Mouse (Mus musculus) lung, postnatal 0 days (tissue): Measurements from ENCODE around the gene Dao. TPM values are rescaled to one million over a fixed set of nuclear protein-coding genes. Genes with fewer than 3 reads are reported as not detected.

Source experiments
- ATAC-seq: fragments of 200-750 bp; cut with Nextera tagmentation; 2 replicates; pipeline ENCODE4 v1.8.0; 2017; ENCODE audit warnings: moderate library complexity
- DNase-seq: peaks from one replicate; pipeline ENCODE4 v3.0.0-alpha.2; 2016; ENCODE audit warnings: low spot score
- H3K27ac ChIP-seq: fragments of 300-500 bp; sonication (generic); 2 replicates; pipeline ENCODE4 v1.5.1; 2014; ENCODE audit warnings: antibody characterized with exemption, mild to moderate bottlenecking, low read length, mixed read lengths
- H3K27me3 ChIP-seq: fragments of 300-500 bp; sonication (generic); replicated peaks from 2 replicates; pipeline ENCODE4 v1.6.1; 2014; ENCODE audit warnings: low read length, mixed read lengths; ENCODE audit not compliant: insufficient read depth
- H3K36me3 ChIP-seq: fragments of 300-500 bp; sonication (generic); 2 replicates; pipeline ENCODE4 v1.6.1; 2014; ENCODE audit warnings: low read length, mixed read lengths; ENCODE audit not compliant: insufficient read depth
- H3K4me1 ChIP-seq: fragments of 300-500 bp; sonication (generic); 2 replicates; pipeline ENCODE4 v1.6.1; 2014; ENCODE audit warnings: antibody characterized with exemption, low read depth, low read length, mixed read lengths; ENCODE audit not compliant: insufficient read depth
- H3K4me2 ChIP-seq: fragments of 300-500 bp; sonication (generic); replicated peaks from 2 replicates; pipeline ENCODE4 v1.6.1; 2014; ENCODE audit warnings: low read depth, mild to moderate bottlenecking, low read length, moderate library complexity, mixed read lengths
- H3K4me3 ChIP-seq: fragments of 300-500 bp; sonication (generic); 2 replicates; pipeline ENCODE4 v1.5.1; 2014; ENCODE audit warnings: low read depth, low read length
- H3K9ac ChIP-seq: fragments of 300-500 bp; sonication (generic); replicated peaks from 2 replicates; pipeline ENCODE4 v1.6.1; 2014; ENCODE audit warnings: low read depth, mild to moderate bottlenecking
- H3K9me3 ChIP-seq: fragments of 300-500 bp; sonication (generic); 2 replicates; pipeline ENCODE4 v1.6.1; 2016; ENCODE audit warnings: low read length, mixed read lengths
- CTCF ChIP-seq: IDR thresholded peaks from 2 replicates; pipeline ENCODE4 v1.5.1; 2016; ENCODE audit warnings: antibody characterized with exemption, mild to moderate bottlenecking
- EP300 ChIP-seq: IDR thresholded peaks from 2 replicates; pipeline ENCODE4 v1.6.1; 2016; ENCODE audit warnings: antibody characterized with exemption, mild to moderate bottlenecking, control low read depth
- WGBS: fragments of 180-500 bp; shearing (Covaris S2); extraction: QIAGEN DNeasy Blood & Tissue Kit; methylation state at CpG from one replicate; pipeline ENCODE4 v1.1.7; 2014; 5-methylcytosine and 5-hydroxymethylcytosine counted together
- polyA plus RNA-seq: library from polyadenylated mRNA; unstranded; fragments of >200 nt; fragmentation: Nextera tagmentation; extraction: Ambion mirVana; gene quantifications from 2 replicates; pipeline ENCODE4 v1.2.1, GENCODE M21; 2015

Dao gene
- polyA plus RNA-seq, 1 experiment from 2014 or later, result not detected

- 41% methylated on average over 12 of the region's 12 CpGs for WGBS
- H3K27ac ChIP-seq, result no peak overlapping the region
These were observed 45.3 kb downstream of the Dao start for GRCm38 (mm10) chr5:114048731-114049308.

GRCm38 (mm10) chr5:114052246-114052761 is 48.8 kb downstream of the Dao start:
- DNase-seq, result peak; percentile 86
- H3K4me2 ChIP-seq, result peak overlapping the region; percentile 33
- peak; percentile 72 for TF ChIP-seq EP300
- peak; percentile 93 for TF ChIP-seq CTCF
- H3K9ac ChIP-seq, result no peak overlapping the region
- peak; percentile 94 for ATAC-seq
- no peaks in the 10 kb centered on the region for H3K36me3 ChIP-seq
- no peaks in the 10 kb centered on the region for H3K9me3 ChIP-seq
- H3K27ac ChIP-seq, result peak overlapping the region; percentile 27; the same call in 1 of the 2 replicates
- H3K27me3 ChIP-seq, result no peaks in the 10 kb centered on the region
- no peaks in the 10 kb centered on the region for H3K4me1 ChIP-seq
- no peak overlapping the region for H3K4me3 ChIP-seq
- 9% methylated on average over 9 of the region's 9 CpGs for WGBS

More at GRCm38 (mm10) chr5:114048731-114049308, 45.3 kb downstream of the Dao start:
- no peak overlapping the region for H3K4me3 ChIP-seq
- TF ChIP-seq CTCF, result peak; percentile 13; the same call in 1 of the 2 replicates
- no peak for TF ChIP-seq EP300
- H3K27me3 ChIP-seq, result no peaks in the 10 kb centered on the region
- no peaks in the 10 kb centered on the region for H3K36me3 ChIP-seq
- H3K9ac ChIP-seq, result no peak overlapping the region
- no peaks in the 10 kb centered on the region for H3K9me3 ChIP-seq
- ATAC-seq, result no peak
- DNase-seq, result no peak
- no peak overlapping the region for H3K4me2 ChIP-seq
- no peaks in the 10 kb centered on the region for H3K4me1 ChIP-seq

- Histone ChIP-seq H3K4me1 (no peaks in the 10 kb centered on the region), H3K27ac (no peak overlapping the region), H3K36me3 (no peaks in the 10 kb centered on the region), H3K4me3 (no peak overlapping the region), H3K4me2 (no peak overlapping the region), H3K9ac (no peak overlapping the region), H3K27me3 (no peaks in the 10 kb centered on the region), H3K9me3 (no peaks in the 10 kb centered on the region)
- no peak for TF ChIP-seq CTCF
- TF ChIP-seq EP300, result no peak
- ATAC-seq (no peak), DNase-seq (no peak)
- WGBS, result 80% methylated on average over 9 of the region's 9 CpGs
These were observed 53.7 kb downstream of the Dao start for GRCm38 (mm10) chr5:114057129-114057731.

GRCm38 (mm10) chr5:114061675-114062074 is 58.2 kb downstream of the Dao start:
- Histone ChIP-seq H3K36me3 (no peaks in the 10 kb centered on the region), H3K4me3 (no peak overlapping the region), H3K9me3 (no peaks in the 10 kb centered on the region), H3K4me2 (no peak overlapping the region), H3K9ac (no peak overlapping the region), H3K27ac (no peak overlapping the region), H3K4me1 (no peaks in the 10 kb centered on the region), H3K27me3 (no peaks in the 10 kb centered on the region)
- ATAC-seq, result no peak
- no peak for DNase-seq
- TF ChIP-seq EP300 (no peak), CTCF (no peak)
- WGBS, result 28% methylated on average over 6 of the region's 7 CpGs

- no peak overlapping the region for H3K4me2 ChIP-seq
- no peak for TF ChIP-seq CTCF
- TF ChIP-seq EP300, result no peak
- no peak overlapping the region for H3K4me3 ChIP-seq
- WGBS, result 68% methylated on average over 4 of the region's 4 CpGs
- no peaks in the 10 kb centered on the region for H3K36me3 ChIP-seq
- no peak overlapping the region for H3K27ac ChIP-seq
- ATAC-seq, result no peak
- no peaks in the 10 kb centered on the region for H3K27me3 ChIP-seq
- no peak overlapping the region for H3K9ac ChIP-seq
- DNase-seq, result no peak
- no peaks in the 10 kb centered on the region for H3K9me3 ChIP-seq
- no peaks in the 10 kb centered on the region for H3K4me1 ChIP-seq
These were observed 60.5 kb downstream of the Dao start for GRCm38 (mm10) chr5:114063958-114064357.

GRCm38 (mm10) chr5:114065161-114065560 is 61.7 kb downstream of the Dao start, which contains the start of gene Usp30:
TSS of gene Usp30 (plus strand) at chr5:114065461.
- H3K9ac ChIP-seq, result no peak within 1 kb of the TSS

More at GRCm38 (mm10) chr5:114065161-114065560, 61.7 kb downstream of the Dao start, which contains the start of gene Usp30:
- ATAC-seq, result no peak
- no peak for TF ChIP-seq EP300
- TF ChIP-seq CTCF, result no peak
- Histone ChIP-seq H3K9me3 (no peaks in the 10 kb centered on the region), H3K4me1 (no peaks in the 10 kb centered on the region), H3K27me3 (no peaks in the 10 kb centered on the region), H3K27ac (no peak within 1 kb of the TSS), H3K4me3 (no peak within 1 kb of the TSS), H3K36me3 (no peaks in the 10 kb centered on the region), H3K4me2 (no peak within 1 kb of the TSS)
- DNase-seq, result no peak
- 87% methylated on average over 6 of the region's 6 CpGs for WGBS
